Mouse (Mus musculus) midbrain, embryonic 12.5 days (tissue): Measurements from ENCODE around the gene Wars2. TPM values are rescaled to one million over a fixed set of nuclear protein-coding genes. Genes with fewer than 3 reads are reported as not detected.

ENCODE experiments used
- ATAC-seq: fragments of 200-750 bp; cut with Nextera tagmentation; 2 replicates; pipeline ENCODE4 v1.8.0; 2017; ENCODE audit warnings: low read depth, moderate TSS enrichment, moderate library complexity; ENCODE audit not compliant: low FRiP score
- H3K27ac ChIP-seq: fragments of 300-500 bp; sonication (generic); replicated peaks from 2 replicates; pipeline ENCODE4 v1.5.1; 2016; ENCODE audit warnings: mild to moderate bottlenecking
- H3K27me3 ChIP-seq: fragments of 300-500 bp; sonication (generic); 2 replicates; pipeline ENCODE4 v1.6.1; 2016; ENCODE audit warnings: mild to moderate bottlenecking
- H3K36me3 ChIP-seq: fragments of 300-500 bp; sonication (generic); 2 replicates; pipeline ENCODE4 v1.6.1; 2016
- H3K4me1 ChIP-seq: fragments of 300-500 bp; sonication (generic); 2 replicates; pipeline ENCODE4 v1.6.1; 2016
- H3K4me2 ChIP-seq: fragments of 300-500 bp; sonication (generic); replicated peaks from 2 replicates; pipeline ENCODE4 v1.6.1; 2016; ENCODE audit warnings: mild to moderate bottlenecking, moderate library complexity
- H3K4me3 ChIP-seq: fragments of 300-500 bp; sonication (generic); 2 replicates; pipeline ENCODE4 v1.5.1; 2016; ENCODE audit warnings: mild to moderate bottlenecking
- H3K9ac ChIP-seq: fragments of 300-500 bp; sonication (generic); replicated peaks from 2 replicates; pipeline ENCODE4 v1.6.1; 2016; ENCODE audit warnings: mild to moderate bottlenecking, moderate library complexity
- H3K9me3 ChIP-seq: fragments of 300-500 bp; sonication (generic); 2 replicates; pipeline ENCODE4 v1.6.1; 2016; ENCODE audit warnings: mild to moderate bottlenecking
- WGBS: fragments of 180-500 bp; shearing (Covaris S2); methylation state at CpG from one replicate; pipeline ENCODE4 v1.1.7; 2016; 5-methylcytosine and 5-hydroxymethylcytosine counted together
- polyA plus RNA-seq: library from polyadenylated mRNA; unstranded; fragments of >200 nt; fragmentation: Nextera tagmentation; extraction: Ambion mirVana; gene quantifications from 2 replicates; pipeline ENCODE4 v1.2.1, GENCODE M21; 2016

Gene Wars2
- polyA plus RNA-seq = 5.5 and 6.0 TPM in 2 replicates

DNA sequence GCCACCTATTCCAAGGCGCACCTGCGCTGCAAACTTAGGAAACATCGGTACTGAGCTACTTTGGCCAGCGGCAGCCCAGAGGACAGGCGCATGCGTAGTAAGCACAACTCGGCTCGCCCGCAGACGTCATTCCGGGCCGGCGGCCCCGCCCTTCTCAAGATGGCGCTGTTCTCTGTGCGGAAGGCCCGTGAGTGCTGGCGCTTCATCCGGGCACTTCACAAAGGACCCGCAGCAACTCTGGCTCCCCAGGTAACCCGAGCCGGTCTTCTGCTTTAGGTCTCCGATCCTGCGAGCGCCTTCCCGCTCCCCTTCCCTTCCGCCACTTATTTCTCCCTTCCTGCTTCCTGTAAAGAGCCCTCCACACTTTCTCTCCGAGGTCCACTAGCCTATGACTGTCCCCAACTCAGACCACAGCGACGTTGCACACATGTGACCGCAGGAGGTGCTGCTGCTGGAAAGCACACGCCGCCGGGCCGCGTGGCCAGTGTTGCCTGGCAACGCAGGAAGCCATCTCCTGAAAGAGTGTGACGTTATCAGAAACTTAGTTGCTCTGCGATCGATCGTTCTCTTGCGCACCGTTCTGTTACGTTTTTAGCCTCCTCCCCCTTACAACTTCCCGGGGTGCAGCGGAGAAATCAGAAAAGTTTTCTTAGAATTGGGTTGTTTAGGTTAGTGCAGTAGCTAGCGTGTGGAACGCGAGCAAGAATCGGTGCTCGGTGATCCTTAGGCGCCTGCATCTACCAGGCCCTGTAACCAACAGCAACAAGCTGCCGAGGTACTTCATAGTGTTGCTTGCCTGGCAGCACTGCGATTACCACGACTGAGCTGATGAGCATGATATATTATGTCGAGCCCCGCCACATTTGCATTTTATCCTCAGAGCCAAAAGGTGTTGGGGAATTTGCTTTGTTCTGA, at the start of gene Wars2:
Gene Wars2 (plus strand): TSS at position 129 of the 915 bp plus-strand sequence.
- Histone ChIP-seq H3K27ac (peak within 1 kb of the TSS; percentile 91), H3K9me3 (no peaks in the 10 kb centered on the region), H3K27me3 (no peaks in the 10 kb centered on the region), H3K4me2 (peak within 1 kb of the TSS; percentile 73), H3K4me3 (peak within 1 kb of the TSS; percentile 58), H3K4me1 (peaks cover 5% of the 10 kb centered on the region), H3K9ac (peak within 1 kb of the TSS; percentile 62), H3K36me3 (no peaks in the 10 kb centered on the region)
- ATAC-seq = peak; percentile 100
- under 1% methylated on average over 57 of the region's 57 CpGs for WGBS

DNA sequence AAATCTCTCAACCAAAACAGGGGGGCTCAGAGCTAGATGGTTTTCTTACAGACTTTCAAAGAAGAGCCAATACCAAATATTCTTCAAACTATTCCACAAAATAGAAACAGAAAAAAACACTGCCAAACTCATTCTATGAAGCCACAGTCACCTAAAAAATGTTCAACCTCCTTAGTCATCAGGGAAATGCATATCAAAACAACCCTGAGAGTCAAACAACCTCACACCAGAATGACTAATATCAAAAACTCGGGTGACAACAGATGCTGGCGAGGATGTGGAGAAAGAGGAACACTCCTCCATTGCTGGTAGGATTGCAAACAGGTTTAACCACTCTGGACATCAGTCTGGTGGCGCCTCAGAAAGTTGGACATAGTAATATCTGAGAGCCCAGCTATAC, 44.1 kb upstream of the Wars2 start:
- no peaks in the 10 kb centered on the region for H3K4me1 ChIP-seq
- WGBS = 76% methylated on average over 3 of the region's 3 CpGs
- H3K9me3 ChIP-seq = 0 out of 2 replicates have a peak, but pooled peaks cover 4% of the 10 kb centered on the region
- no peak overlapping the region for H3K4me3 ChIP-seq
- H3K9ac ChIP-seq = no peak overlapping the region
- H3K4me2 ChIP-seq = no peak overlapping the region
- H3K27ac ChIP-seq = no peak overlapping the region
- ATAC-seq = no peak
- H3K36me3 ChIP-seq = no peaks in the 10 kb centered on the region
- H3K27me3 ChIP-seq = no peaks in the 10 kb centered on the region

DNA sequence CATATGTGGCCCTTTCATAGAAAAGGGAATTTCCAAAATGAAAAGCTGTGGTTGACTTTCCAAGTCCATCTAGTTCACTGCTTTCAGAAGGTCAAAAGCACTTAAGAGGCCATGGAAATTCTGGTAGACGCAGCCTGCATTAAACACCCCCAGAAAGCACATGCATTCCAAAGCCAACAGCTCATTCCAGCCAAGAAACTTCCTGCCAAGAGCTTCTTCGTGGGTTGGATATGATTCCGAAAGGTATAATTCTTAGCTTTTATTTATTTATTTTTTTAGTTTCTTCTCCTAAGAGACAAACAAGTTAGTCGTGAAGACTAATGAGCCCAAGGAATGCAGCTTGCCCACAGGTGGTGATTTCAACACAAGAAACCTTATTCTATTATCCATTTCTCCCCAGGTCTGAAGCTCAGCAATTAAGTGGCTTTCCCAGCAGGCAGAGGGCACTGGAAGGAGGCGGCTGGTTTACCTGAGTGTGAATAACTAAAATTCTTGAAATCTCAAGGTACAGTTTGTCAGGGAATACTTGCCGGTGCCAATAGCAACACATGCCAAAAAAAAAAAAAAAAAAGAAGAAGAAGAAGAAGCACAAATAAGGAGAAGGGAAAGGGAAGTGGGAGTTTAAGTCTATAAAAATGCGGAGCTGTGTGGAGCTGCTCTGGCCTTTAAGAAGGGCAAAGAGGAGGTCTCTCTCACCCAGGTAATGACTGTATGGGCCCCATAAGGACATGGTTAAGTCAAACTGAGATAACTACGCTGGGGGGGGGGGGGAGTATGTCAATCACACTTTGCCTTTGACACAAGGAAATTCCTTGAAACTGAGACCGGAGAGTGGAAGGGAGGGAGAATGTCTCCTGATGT, 30.3 kb upstream of the Wars2 start:
- Histone ChIP-seq H3K9me3 (no peaks in the 10 kb centered on the region), H3K27ac (no peak overlapping the region), H3K4me3 (no peak overlapping the region), H3K27me3 (no peaks in the 10 kb centered on the region), H3K4me2 (no peak overlapping the region), H3K36me3 (no peaks in the 10 kb centered on the region), H3K4me1 (no peaks in the 10 kb centered on the region), H3K9ac (no peak overlapping the region)
- ATAC-seq = no peak
- WGBS = 72% methylated on average over 9 of the region's 9 CpGs

DNA sequence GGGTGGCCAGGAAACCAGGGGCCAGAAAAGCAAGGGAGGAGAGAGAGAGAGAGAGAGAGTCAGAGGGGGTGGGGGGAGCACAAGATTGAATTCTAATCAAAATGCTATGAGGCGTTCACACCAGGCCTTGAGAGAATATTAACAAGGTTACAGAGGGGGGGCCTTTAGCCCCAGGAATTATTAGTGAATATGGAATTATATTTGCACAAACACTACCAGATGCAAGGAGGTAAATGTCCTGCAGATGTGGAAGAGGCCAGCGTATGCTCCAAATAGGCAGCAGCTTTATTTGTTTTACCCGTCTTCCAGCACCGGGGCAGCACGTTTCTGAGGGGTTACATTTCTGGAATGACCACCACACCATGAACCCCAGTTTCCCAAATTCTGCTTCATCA, 29.7 kb upstream of the Wars2 start:
- WGBS = 77% methylated on average over 5 of the region's 5 CpGs
- no peak overlapping the region for H3K27ac ChIP-seq
- H3K36me3 ChIP-seq = no peaks in the 10 kb centered on the region
- no peak overlapping the region for H3K4me3 ChIP-seq
- no peaks in the 10 kb centered on the region for H3K27me3 ChIP-seq
- ATAC-seq = no peak
- H3K4me1 ChIP-seq = no peaks in the 10 kb centered on the region
- H3K4me2 ChIP-seq = no peak overlapping the region
- no peaks in the 10 kb centered on the region for H3K9me3 ChIP-seq
- no peak overlapping the region for H3K9ac ChIP-seq

DNA sequence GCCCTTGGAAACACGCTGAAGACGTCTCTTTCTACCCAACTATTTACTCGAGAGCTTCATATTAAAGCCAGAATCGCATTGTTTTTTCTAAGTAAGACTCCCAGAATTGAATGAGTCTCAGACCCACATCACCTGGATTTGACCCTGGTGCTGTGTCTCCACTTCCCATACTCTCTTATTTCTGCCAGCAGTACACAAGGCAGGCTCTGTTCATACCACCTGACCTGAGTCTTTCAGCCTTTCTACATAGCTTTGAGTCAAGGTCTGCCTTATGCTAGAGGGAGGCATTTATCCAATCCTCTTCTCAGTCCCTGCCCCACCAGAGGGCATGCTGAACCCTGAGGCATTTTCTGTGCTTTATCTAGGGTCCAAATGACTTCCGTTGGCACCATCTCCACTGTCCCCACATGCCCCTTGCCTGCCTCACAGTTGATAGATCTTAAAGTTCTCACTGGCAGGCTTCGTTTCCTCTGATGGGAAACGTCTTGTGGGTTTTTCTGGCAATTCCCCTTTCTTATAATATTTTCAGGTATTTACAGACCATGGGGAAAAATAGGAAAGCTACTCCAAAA, 27.5 kb upstream of the Wars2 start:
- Histone ChIP-seq H3K4me1 (no peaks in the 10 kb centered on the region), H3K27ac (no peak overlapping the region), H3K4me3 (no peak overlapping the region), H3K4me2 (no peak overlapping the region), H3K9ac (no peak overlapping the region), H3K9me3 (no peaks in the 10 kb centered on the region), H3K27me3 (no peaks in the 10 kb centered on the region), H3K36me3 (no peaks in the 10 kb centered on the region)
- no peak for ATAC-seq
- 83% methylated on average over 7 of the region's 7 CpGs for WGBS

DNA sequence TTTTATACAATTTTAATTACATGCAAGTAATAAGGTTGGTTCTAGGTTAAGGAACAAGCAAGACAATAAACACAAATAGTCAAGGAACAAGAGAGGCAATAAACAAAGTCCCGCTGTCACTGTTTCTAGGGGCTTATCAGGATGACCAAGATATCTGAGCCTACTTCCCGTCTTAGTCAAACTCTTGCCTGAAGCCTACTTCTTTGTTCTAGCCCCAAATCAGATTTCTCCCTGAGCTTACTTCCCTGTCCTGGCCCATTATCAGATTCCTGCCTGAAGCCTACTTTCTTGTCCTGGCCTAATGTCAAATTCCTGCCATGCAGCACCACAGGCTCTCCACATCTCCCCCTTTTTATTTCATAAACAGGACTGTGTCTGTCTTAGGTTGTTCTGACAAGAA, 19.9 kb upstream of the Wars2 start:
- ATAC-seq = no peak
- WGBS = 81% methylated on average over 2 of the region's 2 CpGs

DNA sequence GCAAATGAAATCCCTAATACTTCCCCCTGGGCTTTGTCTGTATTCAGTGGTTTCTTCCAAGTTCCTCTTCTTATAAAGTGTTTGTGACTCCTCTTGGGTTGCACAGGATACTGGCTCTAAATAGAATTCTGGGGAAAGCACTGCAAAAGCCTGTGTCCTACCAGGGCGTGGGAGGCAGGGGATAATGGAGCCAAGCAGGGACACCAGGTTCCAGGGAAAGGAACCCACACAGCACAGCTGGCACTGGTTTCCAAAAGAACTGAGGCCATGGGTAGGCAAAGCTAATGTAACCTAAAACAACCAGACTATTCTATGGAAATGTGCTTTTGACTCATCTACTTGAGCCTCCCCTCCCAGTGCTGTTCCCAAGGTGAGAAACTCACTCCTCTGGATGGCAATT, 10.3 kb upstream of the Wars2 start:
- H3K9me3 ChIP-seq = no peaks in the 10 kb centered on the region
- H3K4me2 ChIP-seq = no peak overlapping the region
- no peaks in the 10 kb centered on the region for H3K4me1 ChIP-seq
- WGBS = 65% methylated on average over 1 of the region's 1 CpGs
- no peak for ATAC-seq
- H3K9ac ChIP-seq = no peak overlapping the region
- H3K27ac ChIP-seq = no peak overlapping the region
- no peak overlapping the region for H3K4me3 ChIP-seq
- no peaks in the 10 kb centered on the region for H3K27me3 ChIP-seq
- H3K36me3 ChIP-seq = no peaks in the 10 kb centered on the region

More for the DNA sequence above, 19.9 kb upstream of the Wars2 start:
- H3K9me3 ChIP-seq = no peaks in the 10 kb centered on the region
- no peak overlapping the region for H3K27ac ChIP-seq
- H3K4me1 ChIP-seq = no peaks in the 10 kb centered on the region
- H3K27me3 ChIP-seq = no peaks in the 10 kb centered on the region
- no peak overlapping the region for H3K9ac ChIP-seq
- no peaks in the 10 kb centered on the region for H3K36me3 ChIP-seq
- no peak overlapping the region for H3K4me2 ChIP-seq
- no peak overlapping the region for H3K4me3 ChIP-seq

DNA sequence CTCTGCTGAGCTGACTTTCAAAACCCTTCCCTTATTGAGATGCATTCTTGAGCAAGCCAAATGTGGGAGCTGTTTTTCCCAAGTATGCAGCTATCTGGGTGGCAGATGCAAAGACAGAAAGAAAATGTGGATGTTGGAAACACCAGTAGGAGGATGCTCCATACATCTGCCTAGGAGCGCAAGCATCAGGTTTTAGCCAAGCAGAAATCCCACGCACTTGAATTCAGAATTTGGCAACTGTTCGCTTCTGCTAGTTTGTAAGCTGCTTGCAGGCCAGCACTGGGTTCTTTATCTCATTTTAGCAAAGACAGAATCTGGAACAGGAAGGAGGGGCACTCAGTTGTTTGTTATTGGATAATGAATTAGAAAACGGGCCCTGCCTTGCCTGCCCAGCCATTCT, 8.9 kb upstream of the Wars2 start:
- no peaks in the 10 kb centered on the region for H3K9me3 ChIP-seq
- H3K4me1 ChIP-seq = no peaks in the 10 kb centered on the region
- WGBS = 92% methylated on average over 4 of the region's 4 CpGs
- H3K27me3 ChIP-seq = no peaks in the 10 kb centered on the region
- no peak overlapping the region for H3K27ac ChIP-seq
- no peaks in the 10 kb centered on the region for H3K36me3 ChIP-seq
- H3K9ac ChIP-seq = no peak overlapping the region
- no peak for ATAC-seq
- H3K4me3 ChIP-seq = no peak overlapping the region
- H3K4me2 ChIP-seq = no peak overlapping the region

DNA sequence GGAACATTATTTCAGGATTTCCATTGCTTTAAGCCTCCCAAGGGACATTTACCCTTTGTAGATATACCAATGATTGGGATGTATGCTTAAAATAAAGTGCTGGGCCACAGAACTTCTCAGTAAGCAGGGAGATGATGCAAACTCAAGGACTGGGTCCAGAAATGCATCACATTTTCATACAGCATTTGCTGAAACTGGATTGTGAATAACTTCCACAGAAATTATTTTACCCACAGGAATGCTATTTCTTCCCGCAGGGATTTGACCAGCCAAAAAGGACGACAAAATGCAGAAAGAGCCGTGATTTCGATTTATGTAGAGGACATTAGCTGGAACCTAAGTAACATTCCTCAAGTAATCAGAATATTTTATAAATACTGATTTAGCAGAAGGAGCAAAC, 7.0 kb upstream of the Wars2 start:
- no peaks in the 10 kb centered on the region for H3K4me1 ChIP-seq
- no peaks in the 10 kb centered on the region for H3K27me3 ChIP-seq
- H3K9me3 ChIP-seq = no peaks in the 10 kb centered on the region
- no peaks in the 10 kb centered on the region for H3K36me3 ChIP-seq
- WGBS = 95% methylated on average over 4 of the region's 4 CpGs
- H3K27ac ChIP-seq = no peak overlapping the region
- no peak for ATAC-seq
- no peak overlapping the region for H3K9ac ChIP-seq
- no peak overlapping the region for H3K4me2 ChIP-seq
- no peak overlapping the region for H3K4me3 ChIP-seq

DNA sequence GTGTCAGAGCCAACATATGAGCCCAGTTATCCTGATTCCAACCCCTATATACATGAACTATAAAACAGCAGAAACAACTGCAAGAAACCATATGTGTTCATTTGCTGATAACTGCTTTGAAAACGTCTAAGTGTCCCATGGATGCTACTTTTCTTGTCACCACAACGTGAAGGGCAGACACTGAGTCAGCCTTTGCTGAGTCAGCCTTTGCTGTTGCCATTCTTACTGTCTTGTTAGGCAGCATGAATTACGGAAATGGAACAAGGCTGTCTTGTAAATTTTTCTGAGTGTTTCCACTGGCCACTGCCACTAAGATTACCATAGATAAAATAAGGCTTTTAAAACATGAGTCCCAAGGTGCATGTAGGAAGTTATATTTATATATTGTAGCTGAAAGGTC, 7.0 kb downstream of the Wars2 start:
- no peak overlapping the region for H3K27ac ChIP-seq
- no peaks in the 10 kb centered on the region for H3K27me3 ChIP-seq
- no peak overlapping the region for H3K9ac ChIP-seq
- no peaks in the 10 kb centered on the region for H3K9me3 ChIP-seq
- no peak overlapping the region for H3K4me3 ChIP-seq
- no peak overlapping the region for H3K4me2 ChIP-seq
- ATAC-seq = no peak
- 77% methylated on average over 3 of the region's 3 CpGs for WGBS
- no peaks in the 10 kb centered on the region for H3K36me3 ChIP-seq
- no peaks in the 10 kb centered on the region for H3K4me1 ChIP-seq

DNA sequence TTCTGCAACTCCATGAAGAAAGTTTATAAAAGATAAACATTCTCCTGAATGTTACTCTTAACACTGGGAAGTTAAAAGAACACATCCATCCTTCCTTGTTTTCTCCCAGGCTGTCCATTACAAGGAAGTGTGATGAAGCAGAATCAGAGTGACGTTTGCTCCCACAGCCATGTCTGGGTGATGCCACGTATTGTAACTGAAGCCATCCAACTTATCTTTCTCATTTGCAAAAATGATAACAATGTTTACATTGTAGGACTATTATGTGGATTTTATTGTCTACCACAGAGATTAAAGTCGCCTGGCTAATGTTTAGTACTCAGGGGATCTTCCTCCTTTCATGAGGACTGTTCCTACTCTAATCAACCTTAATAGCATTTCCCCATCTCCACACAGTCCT, 8.2 kb downstream of the Wars2 start:
- Histone ChIP-seq H3K27ac (no peak overlapping the region), H3K4me2 (no peak overlapping the region), H3K27me3 (no peaks in the 10 kb centered on the region), H3K9me3 (no peaks in the 10 kb centered on the region), H3K36me3 (no peaks in the 10 kb centered on the region), H3K4me1 (no peaks in the 10 kb centered on the region), H3K4me3 (no peak overlapping the region), H3K9ac (no peak overlapping the region)
- 79% methylated on average over 3 of the region's 3 CpGs for WGBS
- no peak for ATAC-seq

DNA sequence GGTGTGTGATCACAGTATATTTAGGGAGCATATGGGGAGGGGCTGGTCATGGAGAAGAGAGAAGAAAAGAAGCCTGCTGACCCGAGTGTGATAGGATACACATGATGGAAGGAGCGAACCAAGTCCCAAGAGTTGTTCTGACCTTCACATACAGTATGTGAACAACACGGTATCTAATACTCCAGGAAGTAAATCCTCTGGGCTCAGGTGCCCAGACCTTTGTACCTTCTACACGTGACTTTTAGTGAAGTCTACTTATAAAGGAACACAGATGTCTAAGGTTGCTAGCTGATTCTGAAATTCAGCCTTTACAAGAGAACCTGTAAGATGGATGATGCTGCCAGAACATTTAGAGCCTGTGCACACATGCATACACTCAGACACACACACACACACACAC, 15.4 kb downstream of the Wars2 start:
- no peak overlapping the region for H3K27ac ChIP-seq
- H3K9me3 ChIP-seq = no peaks in the 10 kb centered on the region; the same call in 1 of the 2 replicates
- H3K4me2 ChIP-seq = no peak overlapping the region
- 95% methylated on average over 4 of the region's 4 CpGs for WGBS
- H3K36me3 ChIP-seq = no peaks in the 10 kb centered on the region
- H3K9ac ChIP-seq = no peak overlapping the region
- ATAC-seq = no peak
- 0 out of 2 replicates have a peak, but pooled peaks cover 3% of the 10 kb centered on the region for H3K4me1 ChIP-seq
- no peaks in the 10 kb centered on the region for H3K27me3 ChIP-seq
- no peak overlapping the region for H3K4me3 ChIP-seq
